Mouse (Mus musculus): ENCODE data around the gene Pank3. TPM values are rescaled to one million over a fixed set of nuclear protein-coding genes. Genes with fewer than 3 reads are reported as not detected.
"Not testable (repeated sequence)": the region's sequence is repeated elsewhere in the genome, so short reads cannot be mapped to it uniquely, and the experiment has no call there.

Pank3 gene
- polyA plus RNA-seq, 1 experiment = 9.5 TPM

- Histone ChIP-seq H3K4me3 (ENCODE audit: control insufficient read depth, insufficient read depth, low read length) (no peak overlapping the region), H3K36me3 (ENCODE audit: control insufficient read depth, insufficient read depth, low read length) (peaks cover 46% of the 10 kb centered on the region), H3K4me1 (replicated peaks; ENCODE audit: control insufficient read depth, insufficient read depth, low read length) (no peaks in the 10 kb centered on the region), H3K27ac (ENCODE audit: control insufficient read depth, insufficient read depth, low read length) (no peak overlapping the region), H3K27me3 (ENCODE audit: control insufficient read depth, insufficient read depth, low read length) (no peaks in the 10 kb centered on the region)
- no peak for DNase-seq
- TF ChIP-seq POLR2A (IDR thresholded peaks at IDR 0.05; ENCODE audit: control insufficient read depth, extremely low read depth, insufficient read depth, low read length, poor library complexity) (no peak), CTCF (IDR thresholded peaks at IDR 0.05; ENCODE audit: borderline replicate concordance, control insufficient read depth, extremely low read depth, insufficient read depth, low read length, poor library complexity) (no peak)
- WGBS = 96% methylated on average over 3 of the region's 3 CpGs
These were observed 14.7 kb downstream of the Pank3 start for GRCm38 (mm10) chr11:35784002-35784401.

GRCm38 (mm10) chr11:35784537-35784936, 15.3 kb downstream of the Pank3 start:
- Histone ChIP-seq H3K27me3 (ENCODE audit: control insufficient read depth, insufficient read depth, low read length) (no peaks in the 10 kb centered on the region), H3K4me3 (ENCODE audit: control insufficient read depth, insufficient read depth, low read length) (no peak overlapping the region), H3K27ac (ENCODE audit: control insufficient read depth, insufficient read depth, low read length) (no peak overlapping the region), H3K36me3 (ENCODE audit: control insufficient read depth, insufficient read depth, low read length) (peaks cover 41% of the 10 kb centered on the region), H3K4me1 (replicated peaks; ENCODE audit: control insufficient read depth, insufficient read depth, low read length) (no peaks in the 10 kb centered on the region)
- WGBS = 94% methylated on average over 4 of the region's 4 CpGs
- TF ChIP-seq POLR2A (IDR thresholded peaks at IDR 0.05; ENCODE audit: control insufficient read depth, extremely low read depth, insufficient read depth, low read length, poor library complexity) = no peak
- no peak for TF ChIP-seq CTCF (IDR thresholded peaks at IDR 0.05; ENCODE audit: borderline replicate concordance, control insufficient read depth, extremely low read depth, insufficient read depth, low read length, poor library complexity)
- no peak for DNase-seq

DNA sequence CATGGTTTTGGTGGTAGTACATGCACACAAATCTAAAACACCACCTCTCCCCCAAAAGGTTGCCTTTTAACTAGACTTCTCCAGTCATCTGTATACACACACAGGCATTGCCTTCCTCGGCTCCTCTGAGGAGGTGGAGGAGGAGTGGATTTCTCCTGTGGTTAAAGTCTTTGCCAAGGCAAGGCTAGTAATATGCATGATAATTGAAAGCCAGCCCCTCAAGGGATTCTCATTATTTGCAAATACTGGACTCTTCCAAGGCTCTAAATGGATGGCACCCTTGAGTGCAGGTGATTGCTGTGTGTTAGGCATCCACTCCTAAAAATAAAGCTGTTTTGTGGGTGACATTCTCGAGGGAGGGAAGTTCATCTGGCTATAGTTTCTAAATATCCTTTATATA, 19.2 kb downstream of the Pank3 start:
- TF ChIP-seq CTCF (IDR thresholded peaks at IDR 0.05; ENCODE audit: borderline replicate concordance, control insufficient read depth, extremely low read depth, insufficient read depth, low read length, poor library complexity) = no peak
- TF ChIP-seq POLR2A (IDR thresholded peaks at IDR 0.05; ENCODE audit: control insufficient read depth, extremely low read depth, insufficient read depth, low read length, poor library complexity) = no peak
- Histone ChIP-seq H3K4me1 (replicated peaks; ENCODE audit: control insufficient read depth, insufficient read depth, low read length) (no peaks in the 10 kb centered on the region), H3K36me3 (ENCODE audit: control insufficient read depth, insufficient read depth, low read length) (peaks cover 23% of the 10 kb centered on the region), H3K27ac (ENCODE audit: control insufficient read depth, insufficient read depth, low read length) (no peak overlapping the region), H3K27me3 (ENCODE audit: control insufficient read depth, insufficient read depth, low read length) (no peaks in the 10 kb centered on the region), H3K4me3 (ENCODE audit: control insufficient read depth, insufficient read depth, low read length) (no peak overlapping the region)
- WGBS = 88% methylated on average over 2 of the region's 2 CpGs
- no peak for DNase-seq

GRCm38 (mm10) chr11:35792800-35793199, 23.5 kb downstream of the Pank3 start:
- 57% methylated on average over 5 of the region's 5 CpGs for WGBS
- not testable (repeated sequence) for H3K27ac ChIP-seq (ENCODE audit: control insufficient read depth, insufficient read depth, low read length); H3K4me1 ChIP-seq (replicated peaks; ENCODE audit: control insufficient read depth, insufficient read depth, low read length); H3K4me3 ChIP-seq (ENCODE audit: control insufficient read depth, insufficient read depth, low read length); H3K36me3 ChIP-seq (ENCODE audit: control insufficient read depth, insufficient read depth, low read length); H3K27me3 ChIP-seq (ENCODE audit: control insufficient read depth, insufficient read depth, low read length); DNase-seq

- peaks cover 11% of the 10 kb centered on the region; the same call in 1 of the 2 replicates for H3K27me3 ChIP-seq (ENCODE audit: control insufficient read depth, insufficient read depth, low read length)
- H3K4me3 ChIP-seq (ENCODE audit: control insufficient read depth, insufficient read depth, low read length) = peak overlapping the region; percentile 48
- H3K4me1 ChIP-seq (replicated peaks; ENCODE audit: control insufficient read depth, insufficient read depth, low read length) = peaks cover 6% of the 10 kb centered on the region; the same call in 1 of the 2 replicates
- H3K36me3 ChIP-seq (ENCODE audit: control insufficient read depth, insufficient read depth, low read length) = no peaks in the 10 kb centered on the region
- 9% methylated on average over 86 of the region's 86 CpGs for WGBS
- DNase-seq = no peak
- no peak for TF ChIP-seq POLR2A (IDR thresholded peaks at IDR 0.05; ENCODE audit: control insufficient read depth, extremely low read depth, insufficient read depth, low read length, poor library complexity)
- TF ChIP-seq CTCF (IDR thresholded peaks at IDR 0.05; ENCODE audit: borderline replicate concordance, control insufficient read depth, extremely low read depth, insufficient read depth, low read length, poor library complexity) = no peak
- H3K27ac ChIP-seq (ENCODE audit: control insufficient read depth, insufficient read depth, low read length) = no peak overlapping the region
These were observed 28.6 kb downstream of the Pank3 start for GRCm38 (mm10) chr11:35797751-35798494.

DNA sequence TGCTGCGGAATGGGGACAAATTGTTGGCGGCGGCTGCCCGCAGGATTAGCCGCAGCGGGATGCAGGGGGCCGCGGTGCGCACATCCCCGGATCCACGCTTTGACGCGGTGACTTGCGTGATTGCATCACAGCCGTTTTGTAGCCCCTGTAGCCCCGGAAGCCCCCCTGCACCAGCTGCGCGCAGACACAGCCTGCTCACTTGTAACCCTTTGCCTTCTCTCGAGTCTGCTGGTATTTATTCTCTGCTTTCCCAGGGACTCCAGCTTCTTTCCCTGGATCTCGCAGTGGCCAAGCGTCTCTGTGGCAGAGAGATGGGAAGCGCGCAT, 29.2 kb downstream of the Pank3 start:
- H3K27ac ChIP-seq (ENCODE audit: control insufficient read depth, insufficient read depth, low read length) = no peak overlapping the region
- 5% methylated on average over 23 of the region's 23 CpGs for WGBS
- peaks cover 11% of the 10 kb centered on the region; the same call in 1 of the 2 replicates for H3K27me3 ChIP-seq (ENCODE audit: control insufficient read depth, insufficient read depth, low read length)
- peak overlapping the region; percentile 48 for H3K4me3 ChIP-seq (ENCODE audit: control insufficient read depth, insufficient read depth, low read length)
- no peak for TF ChIP-seq POLR2A (IDR thresholded peaks at IDR 0.05; ENCODE audit: control insufficient read depth, extremely low read depth, insufficient read depth, low read length, poor library complexity)
- no peak for TF ChIP-seq CTCF (IDR thresholded peaks at IDR 0.05; ENCODE audit: borderline replicate concordance, control insufficient read depth, extremely low read depth, insufficient read depth, low read length, poor library complexity)
- peak; percentile 4 for DNase-seq
- no peaks in the 10 kb centered on the region for H3K36me3 ChIP-seq (ENCODE audit: control insufficient read depth, insufficient read depth, low read length)
- H3K4me1 ChIP-seq (replicated peaks; ENCODE audit: control insufficient read depth, insufficient read depth, low read length) = peaks cover 6% of the 10 kb centered on the region; the same call in 1 of the 2 replicates

DNA sequence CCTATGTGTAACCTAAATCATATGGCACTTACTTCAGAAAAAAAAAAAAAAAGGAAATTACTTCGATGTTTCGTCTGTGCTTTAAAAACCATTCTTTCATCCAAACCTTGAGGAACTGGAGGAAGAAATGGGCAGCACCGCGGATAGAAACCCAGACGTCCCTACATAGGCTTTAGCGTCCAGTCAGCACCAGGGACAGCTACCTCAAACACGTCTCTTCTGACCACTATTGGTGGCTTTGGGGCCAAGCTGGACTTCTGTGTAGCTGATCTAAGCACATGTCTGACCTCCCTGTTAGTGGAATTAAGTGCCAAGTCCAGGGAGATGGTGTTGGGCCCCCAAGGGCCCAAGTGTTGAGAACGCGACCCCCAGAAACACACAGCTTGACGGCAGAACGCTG, 29.6 kb downstream of the Pank3 start, which contains the start of gene Fbll1:
Gene Fbll1, minus strand, starts transcription at position 11 of the 400 bp plus-strand sequence.
- WGBS = 23% methylated on average over 11 of the region's 11 CpGs
- Histone ChIP-seq H3K4me1 (replicated peaks; ENCODE audit: control insufficient read depth, insufficient read depth, low read length) (peaks cover 6% of the 10 kb centered on the region; the same call in 1 of the 2 replicates), H3K4me3 (ENCODE audit: control insufficient read depth, insufficient read depth, low read length) (peak within 1 kb of the TSS; percentile 48), H3K27me3 (ENCODE audit: control insufficient read depth, insufficient read depth, low read length) (peaks cover 11% of the 10 kb centered on the region; the same call in 1 of the 2 replicates), H3K36me3 (ENCODE audit: control insufficient read depth, insufficient read depth, low read length) (no peaks in the 10 kb centered on the region), H3K27ac (ENCODE audit: control insufficient read depth, insufficient read depth, low read length) (no peak within 1 kb of the TSS)
- TF ChIP-seq CTCF (IDR thresholded peaks at IDR 0.05; ENCODE audit: borderline replicate concordance, control insufficient read depth, extremely low read depth, insufficient read depth, low read length, poor library complexity) (no peak), POLR2A (IDR thresholded peaks at IDR 0.05; ENCODE audit: control insufficient read depth, extremely low read depth, insufficient read depth, low read length, poor library complexity) (no peak)
- peak; percentile 4 for DNase-seq
